Mouse (Mus musculus) ovary, postnatal 14 days (tissue): Measurements from ENCODE around the gene Fam178b.

Experiments
- DNase-seq: peaks from one replicate; pipeline ENCODE4 v3.0.0; 2022; ENCODE audit warnings: low spot score

The Fam178b gene

GRCm38 (mm10) chr1:36523332-36524013 is 159.5 kb downstream of the Fam178b start:
- no peak for DNase-seq

GRCm38 (mm10) chr1:36522210-36522609 is 160.8 kb downstream of the Fam178b start:
- DNase-seq: no peak

- DNase-seq: no peak
Measured at GRCm38 (mm10) chr1:36519626-36520025, 163.4 kb downstream of the Fam178b start.

- DNase-seq: no peak
Measured at GRCm38 (mm10) chr1:36518259-36518658, 164.7 kb downstream of the Fam178b start.

- no peak for DNase-seq
Measured at GRCm38 (mm10) chr1:36513718-36514117, 169.3 kb downstream of the Fam178b start.

- DNase-seq: no peak
Measured at GRCm38 (mm10) chr1:36513310-36513709, 169.7 kb downstream of the Fam178b start.

- DNase-seq: no peak
Measured at GRCm38 (mm10) chr1:36512966-36513280, 170.1 kb downstream of the Fam178b start.
